Mouse (Mus musculus) heart, embryonic 11.5 days (tissue): ENCODE measurements around the gene Cd8b1. TPM values are rescaled to one million over a fixed set of nuclear protein-coding genes. Genes with fewer than 3 reads are reported as not detected.

Experiments used
- ATAC-seq: fragments of 200-750 bp; cut with Nextera tagmentation; replicated peaks from 2 replicates; pipeline ENCODE4 v1.8.0; 2017; ENCODE audit warnings: moderate library complexity; ENCODE audit not compliant: insufficient number of reproducible peaks, low FRiP score, low TSS enrichment
- H3K27ac ChIP-seq: fragments of 300-500 bp; sonication (generic); 2 replicates; pipeline ENCODE4 v1.5.1; 2014; ENCODE audit warnings: mild to moderate bottlenecking, low read depth, low read length
- H3K27me3 ChIP-seq: fragments of 300-500 bp; sonication (generic); 2 replicates; pipeline ENCODE4 v1.6.1; 2014; ENCODE audit warnings: mild to moderate bottlenecking, low read length, mixed read lengths; ENCODE audit not compliant: control insufficient read depth, insufficient read depth
- H3K36me3 ChIP-seq: fragments of 300-500 bp; sonication (generic); 2 replicates; pipeline ENCODE4 v1.6.1; 2014; ENCODE audit warnings: mild to moderate bottlenecking, low read length, moderate library complexity, mixed read lengths; ENCODE audit not compliant: control insufficient read depth, insufficient read depth
- H3K4me1 ChIP-seq: fragments of 300-500 bp; sonication (generic); 2 replicates; pipeline ENCODE4 v1.6.1; 2014; ENCODE audit warnings: low read length; ENCODE audit not compliant: control insufficient read depth, insufficient read depth
- H3K4me2 ChIP-seq: fragments of 300-500 bp; sonication (generic); 2 replicates; pipeline ENCODE4 v1.6.1; 2014; ENCODE audit warnings: mild to moderate bottlenecking, moderate library complexity
- H3K4me3 ChIP-seq: fragments of 300-500 bp; sonication (generic); 2 replicates; pipeline ENCODE4 v1.5.1; 2014; ENCODE audit warnings: low read depth, low read length
- H3K9ac ChIP-seq: fragments of 300-500 bp; sonication (generic); 2 replicates; pipeline ENCODE4 v1.6.1; 2014; ENCODE audit warnings: mild to moderate bottlenecking, low read depth, low read length, moderate library complexity
- H3K9me3 ChIP-seq: fragments of 300-500 bp; sonication (generic); replicated peaks from 2 replicates; pipeline ENCODE4 v1.6.1; 2016; ENCODE audit warnings: low read length; ENCODE audit not compliant: control insufficient read depth
- WGBS: fragments of 180-500 bp; shearing (Covaris S2); extraction: QIAGEN DNeasy Blood & Tissue Kit; methylation state at CpG from one replicate; pipeline ENCODE4 v1.1.7; 2014; ENCODE audit not compliant: insufficient replicate concordance; 5-methylcytosine and 5-hydroxymethylcytosine counted together
- polyA plus RNA-seq: library from polyadenylated mRNA; unstranded; fragments of >200 nt; fragmentation: Nextera tagmentation; extraction: Ambion mirVana; gene quantifications from 2 replicates; pipeline ENCODE4 v1.2.1, GENCODE M21; 2014

Cd8b1 gene
- polyA plus RNA-seq: not detected in 2 replicates

DNA sequence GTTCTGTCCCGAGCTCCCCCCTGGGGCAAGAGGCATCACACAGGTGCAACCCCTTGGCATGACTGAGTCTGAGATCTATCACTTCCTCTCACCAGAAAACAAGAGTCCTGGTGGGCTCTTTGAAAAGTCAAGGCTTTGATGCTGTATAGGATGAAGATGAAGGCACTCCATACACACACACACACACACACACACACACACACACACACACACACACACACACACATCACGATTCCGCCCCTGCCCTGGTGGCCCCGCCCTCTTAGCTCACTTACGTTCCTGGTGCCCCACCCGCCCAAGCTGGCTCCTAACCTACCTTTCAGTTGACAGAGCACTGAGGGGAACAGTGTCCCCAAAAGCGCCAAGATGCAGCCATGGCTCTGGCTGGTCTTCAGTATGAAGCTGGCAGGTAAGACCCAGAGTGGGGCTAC lies at the start of gene Cd8b1:
Cd8b1 (plus strand) TSS at position 298 of the 431 bp plus-strand sequence.
- no peaks in the 10 kb centered on the region for H3K4me1 ChIP-seq
- no peaks in the 10 kb centered on the region for H3K27me3 ChIP-seq
- no peak for ATAC-seq
- no peak within 1 kb of the TSS for H3K4me3 ChIP-seq
- 64% methylated on average over 4 of the region's 7 CpGs for WGBS
- H3K27ac ChIP-seq: no peak within 1 kb of the TSS
- H3K9ac ChIP-seq: no peak within 1 kb of the TSS
- H3K4me2 ChIP-seq: no peak within 1 kb of the TSS
- H3K36me3 ChIP-seq: no peaks in the 10 kb centered on the region
- no peaks in the 10 kb centered on the region for H3K9me3 ChIP-seq

DNA sequence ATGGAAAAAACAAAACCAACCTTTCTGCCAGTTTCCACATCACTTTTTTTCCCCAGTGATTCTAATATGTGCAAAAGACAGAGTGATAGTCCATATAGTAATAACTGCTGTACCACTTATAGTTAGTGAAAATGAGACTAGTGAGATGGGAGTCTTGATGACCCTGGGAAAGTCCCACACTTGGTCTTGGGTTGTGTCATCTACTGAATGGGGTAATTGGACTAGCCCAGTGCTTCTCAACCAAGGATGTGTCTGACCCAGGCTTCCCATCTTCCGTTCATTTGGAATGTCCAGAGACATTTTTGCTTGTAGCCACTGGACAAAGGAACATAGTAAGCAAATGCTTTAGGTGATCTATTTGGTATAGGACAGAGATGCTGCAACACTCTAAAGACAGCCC lies 48.9 kb upstream of the Cd8b1 start:
- Histone ChIP-seq H3K4me2 (no peak overlapping the region), H3K4me1 (peaks cover 10% of the 10 kb centered on the region), H3K9ac (no peak overlapping the region), H3K36me3 (no peaks in the 10 kb centered on the region), H3K27me3 (no peaks in the 10 kb centered on the region), H3K27ac (no peak overlapping the region), H3K4me3 (no peak overlapping the region), H3K9me3 (no peaks in the 10 kb centered on the region)
- ATAC-seq: no peak
- 86% methylated on average over 1 of the region's 1 CpGs for WGBS

DNA sequence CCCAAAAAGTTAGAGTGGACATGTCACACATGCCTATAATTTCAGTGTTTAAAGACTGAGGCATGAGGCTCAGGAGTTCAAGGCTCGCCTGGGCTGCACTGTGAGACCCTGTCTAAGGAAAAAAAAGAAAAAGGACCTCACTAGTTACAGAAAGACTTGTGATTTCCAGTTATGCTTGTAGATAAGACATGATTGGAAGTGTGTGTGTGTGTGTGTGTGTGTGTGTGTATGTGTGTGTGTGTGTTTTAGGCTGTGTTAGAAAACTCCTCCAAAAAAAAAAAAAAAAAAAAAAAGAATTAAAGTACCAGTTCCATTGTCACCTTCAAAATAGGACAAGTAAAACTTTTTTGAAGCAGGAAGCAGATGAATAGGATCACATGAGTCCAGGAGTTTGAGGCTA lies 48.0 kb upstream of the Cd8b1 start:
- H3K4me2 ChIP-seq: no peak overlapping the region
- no peak for ATAC-seq

DNA sequence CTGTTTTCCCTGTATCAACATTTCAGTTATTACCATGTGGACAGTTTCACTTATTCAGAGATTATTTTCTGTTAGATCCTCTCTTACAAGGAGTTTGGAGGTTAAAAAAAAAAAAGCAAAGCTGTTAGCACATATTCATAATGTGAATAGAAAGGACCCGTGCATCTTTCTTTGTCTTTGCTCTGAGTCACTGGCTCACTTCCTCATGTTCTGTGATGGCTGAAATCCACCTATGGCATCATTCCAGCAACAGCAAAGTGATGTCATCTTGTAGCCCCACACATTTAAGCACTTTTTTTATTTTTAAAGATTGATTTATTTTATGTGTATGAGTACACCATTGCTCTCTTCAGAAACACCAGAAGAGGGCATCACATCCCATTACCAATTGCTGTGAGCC lies 43.2 kb upstream of the Cd8b1 start:
- Histone ChIP-seq H3K4me3 (no peak overlapping the region), H3K4me1 (no peaks in the 10 kb centered on the region), H3K27me3 (no peaks in the 10 kb centered on the region), H3K27ac (no peak overlapping the region), H3K9ac (no peak overlapping the region), H3K9me3 (no peaks in the 10 kb centered on the region), H3K4me2 (no peak overlapping the region), H3K36me3 (peaks cover 3% of the 10 kb centered on the region; the same call in 1 of the 2 replicates)
- ATAC-seq: no peak
- 61% methylated on average over 1 of the region's 1 CpGs for WGBS

More for the DNA sequence above, 48.0 kb upstream of the Cd8b1 start:
- H3K4me3 ChIP-seq: no peak overlapping the region
- no peak overlapping the region for H3K27ac ChIP-seq
- H3K27me3 ChIP-seq: no peaks in the 10 kb centered on the region
- H3K4me1 ChIP-seq: peaks cover 9% of the 10 kb centered on the region
- no peaks in the 10 kb centered on the region for H3K9me3 ChIP-seq
- no peaks in the 10 kb centered on the region for H3K36me3 ChIP-seq
- 78% methylated on average over 1 of the region's 1 CpGs for whole genome bisulfite sequencing
- H3K9ac ChIP-seq: no peak overlapping the region

DNA sequence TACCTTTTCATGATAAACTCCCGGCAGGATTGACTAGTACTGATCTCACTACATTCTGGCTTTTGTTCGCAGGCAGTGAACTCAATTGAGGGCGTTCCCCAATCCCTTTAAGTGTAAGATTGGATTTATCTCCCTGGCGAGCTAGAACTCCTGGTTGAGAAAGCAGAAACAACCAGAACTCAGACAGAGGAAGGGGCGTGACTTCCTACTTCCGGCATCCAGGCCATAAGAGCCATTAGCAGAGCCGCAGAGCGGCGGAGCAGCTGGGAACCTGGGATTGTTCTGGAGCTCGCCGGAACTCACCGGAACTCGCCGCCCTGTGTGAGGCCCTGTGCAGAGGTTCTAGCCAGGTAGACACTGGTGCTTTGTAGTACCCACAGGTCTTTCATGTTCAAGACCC lies 29.1 kb upstream of the Cd8b1 start:
- Histone ChIP-seq H3K9ac (no peak overlapping the region), H3K27ac (no peak overlapping the region), H3K27me3 (no peaks in the 10 kb centered on the region), H3K36me3 (no peaks in the 10 kb centered on the region), H3K4me2 (no peak overlapping the region), H3K4me1 (no peaks in the 10 kb centered on the region), H3K4me3 (no peak overlapping the region), H3K9me3 (no peaks in the 10 kb centered on the region)
- ATAC-seq: no peak
- WGBS: 86% methylated on average over 14 of the region's 14 CpGs

DNA sequence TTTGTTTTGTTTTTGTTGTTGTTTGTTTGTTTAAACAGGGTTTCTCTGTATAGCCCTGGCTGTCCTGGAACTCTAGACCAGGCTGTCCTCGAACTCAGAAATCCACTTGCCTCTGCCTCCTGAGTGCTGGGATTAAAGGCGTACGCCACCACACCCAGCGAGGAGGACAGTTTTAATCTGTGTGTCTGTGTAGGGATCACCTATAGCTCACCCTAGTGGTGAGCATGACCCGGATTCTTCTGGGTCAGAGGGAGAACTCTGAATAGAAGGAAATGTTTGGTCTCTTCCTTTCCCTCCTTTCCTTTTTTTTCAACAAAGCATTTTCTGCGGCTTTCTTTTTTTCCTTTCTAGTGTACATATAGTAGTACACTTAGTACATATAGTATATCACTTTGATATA lies 27.3 kb upstream of the Cd8b1 start:
- no peak for ATAC-seq
- Histone ChIP-seq H3K4me1 (no peaks in the 10 kb centered on the region), H3K9me3 (no peaks in the 10 kb centered on the region), H3K9ac (no peak overlapping the region), H3K4me2 (no peak overlapping the region), H3K27ac (no peak overlapping the region), H3K27me3 (no peaks in the 10 kb centered on the region), H3K36me3 (no peaks in the 10 kb centered on the region), H3K4me3 (no peak overlapping the region)
- WGBS: 66% methylated on average over 6 of the region's 6 CpGs

DNA sequence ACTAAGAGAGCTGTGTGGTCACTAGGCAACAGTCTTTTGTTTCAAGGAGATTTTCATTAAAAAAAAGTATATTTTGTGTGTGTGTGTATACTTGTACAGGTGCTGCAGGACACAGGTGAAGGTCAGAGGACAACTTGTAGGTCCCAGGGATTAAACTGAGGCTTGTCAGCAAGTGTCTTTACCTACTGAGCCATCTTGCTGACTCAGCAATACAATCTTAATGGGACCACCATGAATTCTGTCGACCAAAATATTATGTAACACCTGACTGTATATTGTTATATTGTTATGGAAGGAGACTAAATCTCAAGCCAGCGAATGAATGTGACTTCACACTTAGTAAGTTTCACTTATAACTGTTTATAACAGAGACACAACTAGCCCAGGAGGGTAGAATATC lies 24.5 kb upstream of the Cd8b1 start:
- 62% methylated on average over 2 of the region's 2 CpGs for WGBS
- no peak for ATAC-seq
- Histone ChIP-seq H3K4me2 (no peak overlapping the region), H3K27ac (no peak overlapping the region), H3K9ac (no peak overlapping the region), H3K27me3 (no peaks in the 10 kb centered on the region), H3K4me3 (no peak overlapping the region), H3K4me1 (no peaks in the 10 kb centered on the region), H3K9me3 (no peaks in the 10 kb centered on the region), H3K36me3 (no peaks in the 10 kb centered on the region)

DNA sequence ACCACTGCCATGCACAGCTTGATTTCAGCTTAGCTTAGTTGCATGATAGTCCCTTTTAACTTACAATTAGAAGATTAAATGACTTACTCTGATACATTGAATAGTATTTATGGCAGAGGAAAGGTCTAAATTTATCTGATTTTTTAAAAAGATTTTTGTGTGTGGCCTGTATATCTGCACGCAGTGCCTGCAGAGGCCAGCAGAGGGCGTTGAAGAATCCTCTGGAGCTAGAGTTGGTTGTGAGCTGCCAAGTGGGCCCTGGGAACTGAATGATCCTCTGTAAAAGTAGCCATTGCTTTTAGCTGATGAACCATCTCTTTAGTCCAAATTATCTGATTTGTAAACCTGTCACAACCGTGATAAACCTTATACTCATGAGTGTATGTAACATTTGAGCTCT lies 23.8 kb upstream of the Cd8b1 start:
- H3K27me3 ChIP-seq: no peaks in the 10 kb centered on the region
- 45% methylated on average over 3 of the region's 3 CpGs for WGBS
- ATAC-seq: no peak

DNA sequence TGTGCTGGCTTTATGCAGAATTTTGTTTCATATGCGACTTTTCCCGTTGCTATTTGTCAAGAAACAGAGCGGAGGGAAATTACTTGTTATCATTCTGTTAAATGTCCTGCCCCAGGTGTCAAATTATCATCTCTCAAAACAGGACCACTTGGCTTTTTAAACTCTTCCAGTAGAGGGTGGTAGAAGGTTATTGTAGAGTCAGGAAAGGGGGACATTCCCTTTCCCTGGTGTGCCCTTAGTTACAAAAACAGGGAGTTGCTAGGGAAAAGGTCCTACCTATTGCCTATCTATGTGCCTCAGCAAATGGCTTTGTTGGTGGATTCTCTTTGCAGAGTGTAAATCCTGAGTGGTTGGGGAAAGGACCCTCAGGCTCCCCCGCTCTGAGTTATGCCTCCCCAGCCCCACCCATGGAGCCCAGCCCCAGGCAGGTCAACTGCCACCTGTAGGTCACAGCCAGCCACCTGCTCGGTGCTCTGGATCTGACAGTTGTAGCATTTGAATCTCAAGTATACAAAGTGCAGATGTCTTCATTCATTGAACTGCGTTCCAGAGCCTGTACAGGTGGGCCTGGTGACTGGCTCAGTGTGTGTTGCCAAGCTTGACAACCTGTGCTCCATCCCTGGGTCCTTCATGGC lies 20.4 kb upstream of the Cd8b1 start:
- ATAC-seq: no peak

More for the DNA sequence above, 23.8 kb upstream of the Cd8b1 start:
- no peaks in the 10 kb centered on the region for H3K4me1 ChIP-seq
- H3K9me3 ChIP-seq: no peaks in the 10 kb centered on the region
- no peak overlapping the region for H3K4me3 ChIP-seq
- no peak overlapping the region for H3K9ac ChIP-seq
- no peak overlapping the region for H3K4me2 ChIP-seq
- no peaks in the 10 kb centered on the region for H3K36me3 ChIP-seq
- H3K27ac ChIP-seq: no peak overlapping the region

More for the DNA sequence above, 20.4 kb upstream of the Cd8b1 start:
- H3K27me3 ChIP-seq: no peaks in the 10 kb centered on the region
- 54% methylated on average over 6 of the region's 6 CpGs for WGBS
- H3K4me3 ChIP-seq: no peak overlapping the region
- no peaks in the 10 kb centered on the region for H3K4me1 ChIP-seq
- H3K4me2 ChIP-seq: no peak overlapping the region
- no peak overlapping the region for H3K27ac ChIP-seq
- H3K9me3 ChIP-seq: no peaks in the 10 kb centered on the region
- no peaks in the 10 kb centered on the region for H3K36me3 ChIP-seq
- no peak overlapping the region for H3K9ac ChIP-seq
